Mouse (Mus musculus): ENCODE data around the gene Fsd1l. TPM values are rescaled to one million over a fixed set of nuclear protein-coding genes. Genes with fewer than 3 reads are reported as not detected.
A peak's percentile ranks its signal among the peaks of the same experiment; 100 is the strongest.

Gene Fsd1l
- polyA plus RNA-seq (2017; shearing (Covaris generic)) = 1 to 10 TPM; 2.8 to 5.0 TPM

GRCm38 (mm10) chr4:53631316-53632010, at the start of gene Fsd1l:
Gene Fsd1l, plus strand, starts transcription at chr4:53631471.
- peak; percentile 72 for ATAC-seq

GRCm38 (mm10) chr4:53587676-53588075, 43.6 kb upstream of the Fsd1l start:
- no peak for ATAC-seq

- ATAC-seq = no peak
These were observed 42.3 kb upstream of the Fsd1l start for GRCm38 (mm10) chr4:53588936-53589335.

- no peak for ATAC-seq
These were observed 41.8 kb upstream of the Fsd1l start for GRCm38 (mm10) chr4:53589466-53589865.

GRCm38 (mm10) chr4:53590163-53590562, 41.1 kb upstream of the Fsd1l start:
- ATAC-seq = no peak

- ATAC-seq = no peak
These were observed 40.4 kb upstream of the Fsd1l start for GRCm38 (mm10) chr4:53590691-53591447.

GRCm38 (mm10) chr4:53591536-53591935, 39.7 kb upstream of the Fsd1l start:
- no peak for ATAC-seq

- no peak for ATAC-seq
These were observed 39.3 kb upstream of the Fsd1l start for GRCm38 (mm10) chr4:53591941-53592340.

GRCm38 (mm10) chr4:53592386-53592785, 38.9 kb upstream of the Fsd1l start:
- no peak for ATAC-seq

- ATAC-seq = peak; percentile 63
These were observed 37.1 kb upstream of the Fsd1l start for GRCm38 (mm10) chr4:53594204-53594603.

GRCm38 (mm10) chr4:53595246-53596062, 35.8 kb upstream of the Fsd1l start:
- ATAC-seq = no peak

GRCm38 (mm10) chr4:53596063-53596895, 35.0 kb upstream of the Fsd1l start:
- no peak for ATAC-seq

GRCm38 (mm10) chr4:53600462-53600861, 30.8 kb upstream of the Fsd1l start:
- ATAC-seq = no peak

GRCm38 (mm10) chr4:53614576-53615225, 16.6 kb upstream of the Fsd1l start:
- ATAC-seq = no peak

GRCm38 (mm10) chr4:53617968-53618367, 13.3 kb upstream of the Fsd1l start:
- no peak for ATAC-seq

- ATAC-seq = no peak
These were observed 11.2 kb upstream of the Fsd1l start for GRCm38 (mm10) chr4:53620104-53620503.

GRCm38 (mm10) chr4:53621084-53621483, 10.2 kb upstream of the Fsd1l start:
- ATAC-seq = no peak

- ATAC-seq = no peak
These were observed 9.8 kb upstream of the Fsd1l start for GRCm38 (mm10) chr4:53621490-53621889.

GRCm38 (mm10) chr4:53623711-53624110, 7.6 kb upstream of the Fsd1l start:
- no peak for ATAC-seq

GRCm38 (mm10) chr4:53624816-53625215, 6.5 kb upstream of the Fsd1l start:
- no peak for ATAC-seq

- ATAC-seq = no peak
These were observed 6.0 kb upstream of the Fsd1l start for GRCm38 (mm10) chr4:53625263-53625662.

- no peak for ATAC-seq
These were observed 2.3 kb upstream of the Fsd1l start for GRCm38 (mm10) chr4:53628924-53629323.

All from CD4-positive, CD25-positive, alpha-beta regulatory T cell, adult 4 months (primary cell).